Mouse (Mus musculus) adrenal gland, postnatal 25 days (tissue): ENCODE measurements at regions not wholly inside any gene's neighbourhood (a gene's known extent, or its start where the extent isn't known, plus 50 kb on each side); places are given as distances from the start of the nearest gene placed in this dataset.
"Not testable (repeated sequence)": the region's sequence is repeated elsewhere in the genome, so short reads cannot be mapped to it uniquely, and the experiment has no call there.

Experiments used
- DNase-seq: peaks from one replicate; pipeline ENCODE4 v3.0.0; 2021; ENCODE audit warnings: mixed read lengths

DNA sequence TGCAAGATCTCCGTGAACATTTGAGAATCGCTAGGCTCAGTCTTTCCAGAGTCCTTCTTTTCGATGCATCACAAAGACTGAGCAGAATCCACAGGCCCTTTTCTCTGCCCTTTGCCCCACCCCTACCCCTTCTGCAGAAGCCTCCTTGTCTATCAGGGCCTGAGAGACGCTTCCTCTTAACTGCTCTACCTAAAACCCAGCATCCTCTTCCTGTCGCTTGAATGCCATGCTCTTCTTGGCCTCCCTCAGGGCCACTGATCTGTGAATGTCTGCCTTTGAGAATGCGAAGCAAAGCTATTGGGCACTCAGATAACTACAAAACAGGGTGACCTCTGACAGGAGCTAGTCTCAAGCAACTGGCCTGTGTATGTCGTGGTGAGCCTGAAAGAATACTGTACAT is 237.1 kb downstream of the Gm5426 start:
- no peak for DNase-seq

DNA sequence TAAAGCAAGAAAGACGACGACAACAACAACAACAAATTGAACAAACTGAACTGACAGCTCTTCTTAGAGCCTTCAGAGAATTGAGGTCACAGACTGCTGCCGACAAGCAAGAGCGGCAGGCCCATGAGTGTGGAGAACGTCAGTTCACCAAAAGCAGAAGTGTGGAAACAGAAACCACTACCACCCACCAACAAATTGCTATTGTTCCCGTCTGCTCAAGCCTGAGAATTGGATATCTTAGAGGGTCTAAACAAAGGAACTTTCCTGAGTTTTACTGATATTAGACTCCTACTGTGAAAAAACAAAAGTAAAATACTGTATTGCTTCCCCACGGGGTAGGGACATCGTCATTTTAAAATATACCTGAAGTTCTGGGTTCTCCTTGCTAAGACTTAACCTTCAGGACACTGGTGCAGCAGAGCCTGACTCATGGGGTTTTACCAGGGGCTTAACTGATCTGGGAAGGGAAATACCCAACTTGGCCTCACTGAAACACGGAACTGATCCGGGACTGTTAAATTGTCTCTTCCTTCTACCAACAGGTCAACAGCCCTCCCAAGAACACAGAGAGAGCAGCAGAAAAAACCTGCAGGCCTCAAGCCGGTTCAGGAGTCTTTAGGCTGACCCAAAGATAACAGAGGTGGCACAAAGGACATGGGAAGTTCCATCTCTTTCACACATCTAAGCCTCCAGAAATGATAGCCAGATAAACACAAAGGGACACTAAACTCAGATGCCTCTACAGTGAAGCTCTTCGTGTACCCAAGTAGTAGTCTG is 238.1 kb downstream of the Gm5426 start:
- DNase-seq, result no peak

DNA sequence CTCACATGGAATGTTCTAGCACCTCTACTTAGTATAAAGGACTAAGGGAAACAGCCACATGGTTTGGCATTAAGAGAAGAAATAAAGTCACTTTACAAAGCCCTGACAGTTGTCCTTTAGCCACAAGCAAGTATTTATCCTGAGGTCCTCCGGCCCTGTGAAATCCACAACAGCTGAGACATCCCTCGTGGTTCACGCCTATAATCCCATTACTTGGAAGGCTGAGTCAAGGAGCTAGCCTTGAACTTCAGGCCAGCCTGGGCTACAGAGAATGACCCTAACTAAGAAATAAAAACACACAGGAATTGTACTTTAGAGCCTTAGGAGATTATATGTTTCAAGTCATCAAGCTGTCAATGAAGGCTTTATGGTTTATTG is 238.7 kb downstream of the Gm5426 start:
- DNase-seq, result no peak

DNA sequence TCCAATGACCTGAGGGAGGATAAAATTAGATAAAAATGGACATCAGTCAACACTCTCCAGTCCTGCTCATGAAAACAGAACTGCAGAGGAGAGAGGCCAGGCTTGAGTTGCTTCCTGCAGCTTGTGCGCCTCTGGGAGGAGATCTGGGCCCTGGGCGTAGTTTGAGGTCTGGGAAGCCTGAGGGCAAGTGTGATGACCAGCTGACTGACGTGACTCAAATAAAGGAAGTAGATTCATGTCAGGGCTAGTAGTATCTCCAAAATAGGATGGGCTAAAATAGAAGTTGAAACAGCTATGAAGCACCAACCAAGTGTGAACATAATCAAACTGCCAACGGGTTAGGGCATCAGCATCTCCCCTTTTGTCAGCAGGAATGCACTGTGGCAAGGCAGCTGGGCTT is 239.3 kb upstream of the Btg1 start:
- DNase-seq, result no peak

DNA sequence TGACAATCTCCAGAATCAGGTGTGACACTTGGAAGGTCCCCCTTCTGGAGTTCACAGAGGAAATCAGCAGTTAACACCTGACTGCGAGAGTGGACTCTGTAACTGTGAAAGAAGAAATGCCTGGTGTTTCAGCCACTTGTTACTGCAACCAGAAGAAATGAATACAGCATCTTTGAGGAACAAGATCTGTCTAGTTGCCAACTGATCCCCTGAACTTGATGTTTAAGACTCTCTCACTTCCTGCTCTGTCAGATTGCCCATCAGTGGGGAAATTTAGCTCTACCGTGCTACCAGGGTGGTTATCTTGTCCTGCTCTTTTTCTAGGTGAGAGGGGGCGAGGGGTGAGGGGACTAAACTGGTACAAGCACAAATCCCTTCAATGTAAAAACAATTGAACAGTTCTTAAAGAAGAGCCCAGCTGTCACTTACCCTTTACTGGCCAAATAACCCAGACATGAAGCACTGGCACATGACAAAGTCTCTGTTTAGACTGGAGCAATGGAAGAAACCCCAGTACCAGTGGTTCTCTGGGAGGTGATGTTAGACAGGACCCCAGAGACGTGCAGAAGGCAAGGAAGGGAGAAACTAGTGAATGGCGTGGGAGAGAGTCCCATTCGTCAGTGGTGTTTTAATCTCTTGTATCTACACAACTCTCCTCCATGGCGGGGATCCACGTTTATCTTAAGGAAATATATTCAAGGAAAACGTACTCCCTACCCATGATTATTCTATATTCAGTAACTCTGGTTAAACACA is 237.6 kb upstream of the Btg1 start:
- DNase-seq, result no peak

DNA sequence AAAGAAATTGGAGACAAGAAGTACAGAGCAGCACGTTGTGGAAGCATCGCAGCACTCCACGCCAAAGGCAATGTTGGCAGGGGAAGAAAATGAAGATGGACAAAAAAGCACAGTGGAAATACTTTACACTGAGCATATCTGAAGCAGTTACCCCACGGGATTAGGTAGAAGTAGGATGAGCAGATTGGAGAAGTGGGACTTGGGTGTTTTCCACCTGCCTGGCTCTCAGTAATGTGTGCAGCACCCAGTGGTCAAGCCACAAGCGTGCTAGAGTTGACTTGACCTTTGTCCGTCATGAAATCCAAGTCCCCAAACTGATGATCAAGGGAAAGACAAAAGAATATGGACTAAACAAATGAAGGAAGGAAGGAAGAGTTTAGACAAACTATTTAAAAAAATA is 235.1 kb upstream of the Btg1 start:
- no peak for DNase-seq

DNA sequence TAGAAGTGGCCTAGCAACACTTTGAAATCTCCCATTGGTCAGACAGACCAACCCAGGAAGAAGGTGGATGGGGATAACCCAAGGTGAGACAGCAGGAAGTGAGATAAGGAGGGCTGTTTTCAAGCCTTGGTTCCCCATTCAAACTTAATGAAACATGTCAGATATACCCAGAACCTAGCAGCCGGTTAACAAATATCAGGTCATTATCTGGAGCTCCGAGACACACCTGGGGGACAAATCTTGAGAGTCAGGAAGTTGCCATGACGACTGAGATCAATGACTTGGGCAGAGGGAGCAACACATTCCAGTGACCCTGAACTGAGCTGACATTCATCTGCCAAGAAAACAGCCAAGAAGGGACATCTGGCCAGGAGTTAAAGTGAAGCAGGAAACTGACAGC is 225.1 kb upstream of the Btg1 start:
- no peak for DNase-seq

DNA sequence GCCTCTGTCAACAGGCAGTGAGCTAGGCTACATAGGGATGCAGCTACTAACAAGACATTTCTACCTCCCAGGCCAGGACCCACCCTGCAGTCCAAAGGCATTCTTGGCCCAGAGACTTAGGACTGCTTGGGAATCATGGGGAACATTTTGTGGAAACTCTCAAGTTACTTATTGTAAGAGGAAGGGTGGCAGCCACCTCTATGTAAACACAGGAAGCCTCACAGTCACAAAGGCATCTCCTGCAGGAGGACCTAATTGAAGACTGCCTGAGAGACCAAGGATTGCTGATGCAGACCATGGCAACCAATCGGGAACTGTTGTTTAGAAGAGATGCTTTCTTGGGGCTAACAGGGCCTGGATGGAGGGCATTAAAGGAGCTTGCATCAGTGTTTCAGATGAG is 224.0 kb upstream of the Btg1 start:
- no peak for DNase-seq

DNA sequence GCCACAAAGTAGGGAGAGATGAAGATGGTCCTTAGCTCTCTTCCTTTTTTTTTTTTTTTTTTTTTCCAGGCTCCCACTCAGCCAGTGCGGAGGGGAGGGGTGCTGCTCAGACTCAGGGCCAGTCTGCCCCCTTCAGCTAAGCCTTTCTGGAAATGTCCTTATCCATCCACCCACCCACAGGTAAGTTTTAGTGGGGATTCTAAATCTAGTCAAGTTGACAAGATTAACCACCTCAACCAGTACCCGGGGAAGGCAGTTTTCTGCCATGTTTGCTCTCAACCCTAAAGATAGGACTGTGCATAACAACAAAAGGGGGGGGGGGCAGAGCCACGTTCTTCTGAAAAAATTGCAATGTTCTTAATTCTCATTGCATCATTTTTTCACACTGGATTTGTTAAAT is 222.6 kb upstream of the Btg1 start:
- DNase-seq, result no peak

DNA sequence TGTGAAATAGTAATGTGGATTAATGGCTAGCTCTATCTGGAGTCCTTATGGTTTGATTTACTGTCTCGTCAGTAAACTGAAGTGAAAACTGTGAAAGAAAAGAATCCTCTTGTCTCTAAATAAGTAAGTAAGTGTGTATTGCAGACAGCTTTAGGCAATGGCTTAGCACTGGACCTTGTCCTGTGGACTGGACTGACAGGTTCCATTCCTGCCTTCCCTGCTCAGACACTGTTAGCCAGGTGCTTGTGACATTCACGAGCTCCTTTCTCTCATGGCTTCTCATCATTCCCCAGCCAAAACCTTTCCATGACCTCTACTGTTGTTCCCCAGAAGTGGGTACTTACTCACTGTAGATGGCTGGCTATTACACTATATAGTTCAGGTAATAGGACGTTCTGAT is 221.8 kb upstream of the Btg1 start:
- DNase-seq, result no peak

DNA sequence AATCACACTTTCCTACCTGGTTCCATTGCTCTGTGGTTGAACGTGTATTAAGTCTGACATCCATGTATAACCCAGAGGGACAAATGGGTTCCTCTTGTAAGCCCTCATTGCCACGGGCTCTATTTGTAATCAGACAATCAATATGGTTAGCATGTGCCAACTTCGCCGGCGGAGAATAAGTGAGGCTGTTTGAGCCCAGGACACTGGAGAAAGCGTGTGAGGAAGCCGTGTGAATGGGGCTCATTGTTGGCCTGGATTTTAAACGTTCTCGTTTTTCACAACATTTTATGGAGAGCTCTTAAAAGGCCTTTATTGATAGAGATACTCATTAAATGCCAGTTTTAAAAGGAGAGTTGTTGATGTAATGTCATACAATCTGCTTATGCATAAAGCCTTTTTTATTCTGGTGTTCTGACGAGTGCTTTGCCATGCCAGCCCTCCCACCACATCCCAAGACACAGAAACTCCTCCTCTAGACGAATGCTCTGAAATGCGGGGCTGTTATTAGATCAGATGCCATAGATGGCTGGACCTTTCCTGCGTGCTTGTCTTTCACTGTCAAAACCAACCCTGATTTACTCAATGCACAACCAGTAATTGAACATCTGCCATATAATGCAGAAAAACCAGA is 218.8 kb upstream of the Btg1 start:
- no peak for DNase-seq

DNA sequence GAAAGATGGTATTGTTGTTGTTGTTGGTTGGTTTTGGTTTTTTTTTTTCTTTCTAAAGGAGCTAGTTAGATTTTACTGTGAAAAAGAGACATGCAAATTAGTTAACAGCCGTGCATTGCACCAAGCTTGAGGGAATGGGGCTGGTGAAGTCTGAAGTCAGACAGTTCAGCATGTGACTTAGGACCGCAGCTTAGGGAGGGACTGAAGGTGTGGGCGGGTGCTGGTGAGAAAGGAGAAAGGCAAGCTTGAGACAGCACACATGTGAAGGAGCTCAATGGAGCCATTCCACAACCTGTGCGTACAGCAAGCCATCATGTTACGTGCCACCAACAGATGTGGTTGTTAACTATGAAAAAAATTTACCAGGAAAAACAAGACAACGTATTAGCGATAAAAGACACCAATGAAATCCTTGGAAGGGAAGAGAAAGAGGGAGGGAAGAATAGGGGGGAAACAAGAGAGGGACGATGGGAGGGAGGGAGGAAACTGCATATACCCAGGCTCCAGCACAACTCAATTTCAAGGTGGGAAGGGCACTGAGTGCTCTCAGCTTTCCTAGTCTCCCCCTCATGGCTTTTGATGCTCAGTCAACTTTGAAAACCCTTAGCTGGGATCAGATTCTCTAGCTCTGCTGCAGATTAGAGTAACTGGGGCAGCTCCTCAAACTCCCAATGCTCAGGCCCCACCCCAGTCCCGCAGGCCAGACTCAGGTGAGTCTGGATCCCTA is 218.1 kb upstream of the Btg1 start:
- DNase-seq, result no peak

DNA sequence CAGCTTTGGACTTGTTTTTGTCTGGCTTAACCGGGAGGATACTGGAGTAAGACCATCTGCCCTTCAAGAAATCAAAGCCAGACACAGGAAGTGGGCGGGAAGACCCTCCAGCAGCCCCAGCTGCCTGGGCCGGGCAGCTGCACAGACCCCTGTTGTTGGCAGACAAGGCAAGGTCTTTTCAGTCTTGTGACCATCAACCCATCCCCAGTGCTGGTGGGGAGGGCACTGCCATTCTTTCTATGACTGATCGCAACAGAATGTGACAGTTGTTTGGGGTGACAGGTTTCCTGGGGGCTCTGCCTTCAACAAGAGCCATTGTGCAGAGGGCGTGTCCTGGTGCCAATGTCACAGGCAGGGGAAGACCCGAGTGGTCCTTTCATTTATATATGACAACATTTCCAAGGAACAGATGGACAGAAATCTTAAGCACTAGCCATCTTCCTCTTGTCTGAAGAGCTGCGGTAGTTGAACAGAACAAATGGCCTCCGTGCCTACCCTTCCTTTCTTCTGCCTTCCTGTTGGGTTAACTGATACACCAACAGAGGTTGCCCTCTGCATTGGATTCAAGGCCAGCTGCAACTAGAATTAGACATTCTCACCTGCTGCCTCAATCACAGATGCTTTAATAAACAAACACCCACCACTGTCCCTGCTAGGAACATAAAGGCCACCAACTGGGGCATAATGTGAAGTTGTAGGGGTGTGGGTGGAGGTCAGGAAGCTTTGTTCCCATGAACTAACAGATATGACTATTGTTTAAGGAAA is 217.0 kb upstream of the Btg1 start:
- no peak for DNase-seq

DNA sequence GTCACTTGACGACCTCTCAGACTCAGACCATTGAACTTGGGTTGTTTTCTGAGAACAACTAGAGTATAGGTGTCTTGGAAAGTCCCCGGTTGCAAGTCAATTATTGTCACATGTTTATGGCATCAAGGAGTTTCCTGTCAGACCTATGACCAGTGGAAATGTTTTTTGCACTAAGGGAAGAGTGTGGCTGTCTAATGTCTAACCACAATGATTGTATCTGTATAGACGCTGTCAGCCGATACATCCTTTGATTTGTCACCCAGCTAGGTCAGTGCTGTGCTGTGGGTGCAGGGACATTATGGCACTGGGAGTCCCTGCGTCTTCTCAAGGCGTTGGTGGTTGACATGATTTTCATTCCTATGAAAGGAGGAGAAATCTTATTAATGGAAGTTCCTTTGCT is 216.0 kb upstream of the Btg1 start:
- DNase-seq, result no peak

DNA sequence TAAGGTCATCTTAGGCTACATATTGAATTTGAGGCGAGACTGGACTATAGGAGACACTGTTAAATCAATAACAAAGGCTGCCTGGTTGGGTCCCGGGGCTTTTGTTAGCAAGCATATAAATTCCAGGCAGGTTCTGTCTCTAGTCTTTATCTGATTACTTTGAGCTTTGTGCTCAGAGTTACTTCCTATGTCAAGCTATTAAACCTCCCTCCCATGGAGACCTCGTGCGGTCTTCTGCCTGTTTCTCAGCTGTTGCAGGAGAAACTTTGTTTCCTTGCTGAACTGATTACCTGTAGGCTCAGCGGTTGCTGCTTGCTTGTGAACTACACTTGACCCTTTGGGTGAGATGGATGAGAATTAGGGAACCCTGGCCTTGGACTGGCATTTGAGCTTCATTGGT is 210.5 kb upstream of the Btg1 start:
- DNase-seq, result no peak

DNA sequence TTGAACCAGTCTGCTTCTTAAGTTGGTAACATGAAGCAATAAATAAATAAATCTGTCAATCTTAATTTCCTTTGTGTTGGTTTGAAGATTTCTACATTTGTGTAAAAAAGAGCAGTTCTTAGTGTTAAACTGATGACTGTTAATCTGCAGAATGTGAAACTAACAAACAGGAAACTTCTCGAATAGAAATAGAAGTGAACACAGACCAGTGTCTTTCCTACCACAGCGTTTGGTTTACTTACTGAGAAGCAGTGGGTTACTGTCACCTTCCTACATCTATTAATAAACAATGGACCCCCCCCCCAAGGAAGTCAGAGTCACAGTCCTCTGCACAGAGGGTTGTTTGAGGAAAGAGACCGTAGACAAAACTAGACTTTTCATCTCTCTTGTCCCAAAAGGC is 209.0 kb upstream of the Btg1 start:
- DNase-seq, result no peak

DNA sequence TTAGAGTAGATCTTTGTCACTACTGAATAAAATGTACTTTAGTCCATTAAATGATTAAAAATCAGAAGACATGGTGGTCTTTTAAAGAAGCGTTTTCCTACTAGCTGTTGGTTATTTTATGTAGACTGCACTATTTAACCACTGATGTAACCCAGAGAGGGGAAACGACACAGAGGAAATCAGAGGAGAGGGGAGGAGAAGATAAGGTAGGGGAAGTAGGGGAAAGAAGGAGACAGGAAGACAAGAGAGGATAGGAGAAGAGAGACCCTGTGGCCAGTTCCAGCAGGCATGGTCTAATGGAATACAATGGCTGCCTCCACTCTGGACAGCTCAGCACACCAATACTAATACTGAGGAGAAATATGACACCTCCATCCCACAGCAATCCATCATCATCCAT is 208.6 kb upstream of the Btg1 start:
- no peak for DNase-seq

DNA sequence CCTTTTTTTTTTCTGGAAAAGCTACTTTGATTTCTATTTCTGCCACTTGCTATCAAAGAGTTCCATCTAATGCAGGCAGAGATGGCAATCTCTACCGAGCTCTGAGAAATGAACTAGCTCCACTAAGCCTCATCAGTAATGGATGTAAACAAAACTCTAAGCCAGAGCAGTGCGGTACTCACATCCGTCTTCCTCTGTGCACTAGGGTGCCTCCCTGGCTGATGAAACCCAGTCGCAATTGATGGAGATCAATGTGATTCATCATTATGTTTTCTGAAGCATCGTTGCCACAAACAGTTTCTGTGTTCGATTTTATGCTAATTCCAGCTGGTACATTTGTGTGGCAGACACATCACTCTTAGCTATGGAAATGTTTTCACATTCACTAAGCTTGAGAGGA is 206.8 kb upstream of the Btg1 start:
- no peak for DNase-seq

DNA sequence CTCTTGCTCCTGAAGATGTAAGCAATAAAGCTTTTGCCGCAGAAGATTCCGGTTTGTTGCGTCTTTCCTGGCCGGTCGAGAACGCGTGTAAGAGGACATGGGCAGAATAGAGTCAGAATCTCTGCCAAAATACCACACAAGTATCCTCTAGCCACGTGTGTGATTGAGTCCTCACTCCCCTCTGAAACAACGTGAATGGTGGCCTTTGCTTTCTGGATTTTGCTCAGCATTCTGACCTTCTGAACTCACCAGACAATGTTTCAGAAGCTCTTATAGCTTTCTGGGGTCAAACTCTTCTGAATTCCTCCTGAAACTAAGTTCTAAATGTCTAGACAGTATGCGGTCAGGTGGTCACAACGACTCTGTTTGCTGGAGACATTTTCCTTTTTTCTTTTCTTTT is 202.0 kb upstream of the Btg1 start:
- DNase-seq, result no peak

DNA sequence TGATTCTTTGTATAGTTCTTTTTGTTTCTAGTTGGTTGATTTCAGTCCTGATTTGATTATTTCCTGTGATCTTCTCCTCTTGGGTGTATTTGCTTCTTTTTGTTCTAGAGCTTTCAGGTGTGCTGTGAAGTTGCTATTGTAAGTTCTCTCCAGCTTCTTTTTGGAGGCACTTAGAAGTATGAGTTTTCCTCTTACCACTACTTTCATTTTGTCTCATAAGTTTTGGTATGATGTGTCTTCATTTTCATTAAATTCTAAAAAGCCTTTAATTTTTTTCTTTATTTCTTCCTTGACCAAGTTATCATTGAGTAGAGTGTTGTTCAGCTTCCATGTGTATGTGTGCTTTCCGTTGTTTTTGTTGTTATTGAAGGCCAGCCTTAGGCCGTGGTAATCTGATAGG is 195.3 kb upstream of the Btg1 start:
- DNase-seq, result not testable (repeated sequence)

DNA sequence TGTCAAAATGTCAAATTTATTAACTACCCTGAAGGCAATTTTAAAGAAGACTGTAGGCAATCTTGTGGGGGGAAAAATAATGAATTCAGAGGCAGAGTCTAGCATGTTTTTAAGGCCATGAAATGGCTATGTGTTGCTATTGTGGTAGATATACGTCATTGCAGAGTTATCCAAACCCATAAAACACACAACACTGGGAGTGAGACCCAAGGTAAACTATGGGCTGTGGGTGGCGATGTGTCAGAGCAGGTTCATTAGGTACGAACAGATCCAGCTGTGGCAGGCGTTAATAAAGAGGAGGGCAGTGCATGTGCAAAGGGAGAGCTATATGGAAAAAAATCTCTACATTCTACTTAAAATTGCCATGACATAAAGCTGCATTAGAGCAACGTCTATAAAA is 189.4 kb upstream of the Btg1 start:
- DNase-seq, result no peak

DNA sequence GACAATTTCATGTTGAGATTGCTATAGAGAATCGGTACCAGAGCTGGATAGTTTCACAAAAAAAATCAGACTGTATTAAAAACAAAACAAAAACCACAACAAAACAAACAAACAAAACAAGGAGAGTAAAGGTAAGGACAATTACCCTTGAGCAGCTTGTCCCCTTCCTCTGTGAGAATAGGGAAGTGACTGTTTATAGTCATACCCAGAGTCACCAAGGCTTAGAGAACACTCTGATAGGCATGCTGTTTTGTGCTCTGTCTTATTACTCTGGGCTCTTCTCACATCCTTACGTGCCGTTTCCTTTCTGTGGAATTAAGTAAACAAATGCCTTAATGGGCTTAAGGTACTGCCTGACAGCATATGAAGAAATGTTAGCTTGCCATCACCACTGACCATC is 186.7 kb upstream of the Btg1 start:
- no peak for DNase-seq
